Comparison of ENCODE assay signal across 8 mouse cellular contexts in genomic region chr1:75749665-75750221, GRCm38 (mm10).
A peak's percentile ranks its signal among the peaks of the same experiment; 100 is the strongest.
DNase-seq lines count a peak whose midpoint lies in the region; ATAC-seq lines count a peak whose summit lies in the region.

No protein-coding gene starts in this region.

- WGBS in limb, embryonic 12.5 days = 42% methylated on average over 10 of the region's 10 CpGs

- peaks cover 4% of the 10 kb centered on the region; the same call in 1 of the 2 replicates for H3K9me3 ChIP-seq in limb, embryonic 12.5 days

- ATAC-seq in limb, embryonic 12.5 days (ENCODE audit: insufficient number of reproducible peaks, insufficient read depth, low FRiP score, low TSS enrichment, low read depth) = no peak

- peak overlapping the region; percentile 31; the same call in 1 of the 2 replicates for H3K27ac ChIP-seq in limb, embryonic 12.5 days

- H3K4me2 ChIP-seq in limb, embryonic 12.5 days = no peak overlapping the region

- H3K36me3 ChIP-seq in limb, embryonic 12.5 days = no peaks in the 10 kb centered on the region

- H3K4me3 ChIP-seq in limb, embryonic 12.5 days (replicated peaks) = no peak overlapping the region

- H3K4me1 ChIP-seq in limb, embryonic 12.5 days (replicated peaks) = peaks cover 19% of the 10 kb centered on the region

- H3K9ac ChIP-seq in limb, embryonic 12.5 days (replicated peaks) = no peak overlapping the region

- H3K27me3 ChIP-seq in limb, embryonic 12.5 days = no peaks in the 10 kb centered on the region

- peak; percentile 40 for DNase-seq in embryo, embryonic 11 days
- DNase-seq in embryo, embryonic 10 days (ENCODE audit: low spot score) = no peak
- DNase-seq in right cerebral cortex, adult 18-20 months = peak; percentile 5
- no peak for DNase-seq in right cerebral cortex, postnatal 36 days (ENCODE audit: low spot score in 2 of 2)
- DNase-seq in right cerebral cortex, postnatal 25 days = peak; percentile 12
- no peak for DNase-seq in thymus, postnatal 10 days (ENCODE audit: low spot score in 2 of 2)
- no peak for DNase-seq in retina, embryonic 14.5 days (ENCODE audit: low spot score)

Comparison
In these comparisons a context has a peak if more than half of its experiments do, and no peak if none do; other contexts are left out.
1. DNase-seq: peak in embryo, embryonic 11 days (single experiment), right cerebral cortex, adult 18-20 months (single experiment) and right cerebral cortex, postnatal 25 days (single experiment); none in embryo, embryonic 10 days (single experiment), right cerebral cortex, postnatal 36 days (0 of 2), thymus, postnatal 10 days (0 of 2) and retina, embryonic 14.5 days (single experiment).